Mouse (Mus musculus) ES-E14 (cell line): ENCODE measurements around the gene Ces1f. TPM values are rescaled to one million over a fixed set of nuclear protein-coding genes. Genes with fewer than 3 reads are reported as not detected.

Experiments used
- DNase-seq: peaks from one replicate; pipeline ENCODE4 v3.0.0-alpha.2; 2013; ENCODE audit warnings: low read depth, low spot score
- H3K27ac ChIP-seq: 2 replicates; pipeline ENCODE4 v1.5.1; 2012; ENCODE audit warnings: low read depth, mild to moderate bottlenecking, low read length, moderate library complexity, mixed read lengths; ENCODE audit not compliant: poor library complexity, insufficient read depth, severe bottlenecking
- H3K36me3 ChIP-seq: 2 replicates; pipeline ENCODE4 v1.6.1; 2012; ENCODE audit warnings: mild to moderate bottlenecking, low read length, moderate library complexity, mixed read lengths; ENCODE audit not compliant: control insufficient read depth, poor library complexity, insufficient read depth, severe bottlenecking
- H3K4me1 ChIP-seq, 2 experiments: fragments of 150-350 bp in 1 of 2; sonication (generic) in 1 of 2; 2 replicates each; pipeline ENCODE4 v1.6.1; 2012; ENCODE audit warnings: low read length in 2 of 2, mild to moderate bottlenecking in 1 of 2, mixed read lengths in 1 of 2; ENCODE audit not compliant: control insufficient read depth in 2 of 2, insufficient read depth in 2 of 2, poor library complexity in 1 of 2
- H3K4me3 ChIP-seq, 2 experiments: fragments of 150-350 bp in 1 of 2; sonication (generic) in 1 of 2; 2 replicates each; pipeline ENCODE4 v1.5.1; 2012; ENCODE audit warnings: low read length in 2 of 2, low read depth in 1 of 2, mild to moderate bottlenecking in 1 of 2, mixed read lengths in 1 of 2; ENCODE audit not compliant: insufficient read depth in 1 of 2, poor library complexity in 1 of 2, severe bottlenecking in 1 of 2
- H3K9ac ChIP-seq: 2 replicates; pipeline ENCODE4 v1.6.1; 2012; ENCODE audit warnings: low read depth, mild to moderate bottlenecking, low read length, mixed read lengths; ENCODE audit not compliant: poor library complexity, insufficient read depth, severe bottlenecking
- H3K9me3 ChIP-seq: fragments of 150-350 bp; sonication (generic); 2 replicates; pipeline ENCODE4 v1.6.1; 2012; ENCODE audit warnings: low read depth, mild to moderate bottlenecking, low read length; ENCODE audit not compliant: control insufficient read depth, insufficient read depth
- CHD2 ChIP-seq: IDR thresholded peaks from 2 replicates; pipeline ENCODE4 v1.6.1; 2014; ENCODE audit warnings: mild to moderate bottlenecking, low read depth, low read length, inconsistent platforms
- HCFC1 ChIP-seq: IDR thresholded peaks from 2 replicates; pipeline ENCODE4 v1.6.1; 2012; ENCODE audit warnings: low read length, inconsistent platforms, borderline replicate concordance; ENCODE audit not compliant: insufficient read depth
- MAFK ChIP-seq: IDR thresholded peaks from 2 replicates; pipeline ENCODE4 v1.6.1; 2014; ENCODE audit warnings: mild to moderate bottlenecking, low read depth, low read length, inconsistent platforms; ENCODE audit not compliant: insufficient read depth
- ZC3H11A ChIP-seq: IDR thresholded peaks from 2 replicates; pipeline ENCODE4 v1.6.1; 2012; ENCODE audit warnings: low read depth, mild to moderate bottlenecking, inconsistent platforms, low read length, borderline replicate concordance
- ZNF384 ChIP-seq: IDR thresholded peaks from 2 replicates; pipeline ENCODE4 v1.6.1; 2012; ENCODE audit warnings: low read depth, low read length, inconsistent platforms
- in situ Hi-C, 2 experiments: fragments of 600-800 bp; cut with MboI; formaldehyde crosslinking; loops; one replicate each; pipeline ENCODE4 v1.15.1; 2025; ENCODE audit warnings: low sequenced_read_pairs in 2 of 2, inconsistent platforms in 1 of 2; ENCODE audit not compliant: unreplicated experiment in 2 of 2
- total RNA-seq: library from RNA; depleted of rRNA; stranded (reverse); fragments of 300-350 nt; gene quantifications from 2 replicates; pipeline ENCODE4 v1.2.3, GENCODE M21; 2012

The Ces1f gene
- total RNA-seq, 1 experiment = not detected

DNA sequence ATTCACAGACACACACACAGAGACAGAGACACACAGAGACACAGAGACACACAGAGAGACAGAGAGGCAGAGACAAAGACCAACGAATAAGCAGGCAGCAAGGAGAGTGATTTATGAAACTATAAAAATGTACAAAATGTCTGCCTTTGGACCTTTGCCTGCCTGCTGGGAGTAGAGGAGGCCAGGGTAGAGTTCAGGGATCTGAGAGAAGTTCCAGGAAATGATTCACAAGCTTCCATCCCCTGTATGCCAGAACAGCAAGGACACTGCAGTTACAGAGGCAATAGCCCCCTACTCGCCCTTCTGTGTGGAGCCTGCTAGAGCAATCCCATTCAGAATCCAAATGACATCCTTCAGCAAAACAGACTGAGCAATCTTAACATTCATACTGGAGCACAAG is 18.1 kb downstream of the Ces1f start:
- H3K4me1 ChIP-seq = no peaks in the 10 kb centered on the region
- DNase-seq = no peak
- in situ Hi-C loops = no loop called here
- no peak overlapping the region for H3K4me3 ChIP-seq
- TF ChIP-seq ZNF384 = no peak
- TF ChIP-seq ZC3H11A = no peak
- TF ChIP-seq CHD2 = no peak
- no peak overlapping the region for H3K9ac ChIP-seq
- no peaks in the 10 kb centered on the region for H3K9me3 ChIP-seq
- H3K36me3 ChIP-seq = no peaks in the 10 kb centered on the region
- H3K27ac ChIP-seq = no peak overlapping the region

GRCm38 (mm10) chr8:93252400-93252925 is 27.1 kb downstream of the Ces1f start:
- in situ Hi-C loops = no loop called here
- no peak for TF ChIP-seq HCFC1
- no peak for TF ChIP-seq MAFK
- no peak for TF ChIP-seq ZNF384
- no peak for TF ChIP-seq CHD2
- TF ChIP-seq ZC3H11A = no peak
- DNase-seq = no peak

GRCm38 (mm10) chr8:93246057-93246456 is 33.5 kb downstream of the Ces1f start:
- Histone ChIP-seq H3K36me3 (no peaks in the 10 kb centered on the region), H3K4me3 (no peak overlapping the region), H3K9ac (no peak overlapping the region), H3K27ac (no peak overlapping the region), H3K4me1 (no peaks in the 10 kb centered on the region), H3K9me3 (no peaks in the 10 kb centered on the region)
- TF ChIP-seq HCFC1 (no peak), ZC3H11A (no peak), MAFK (no peak), CHD2 (no peak), ZNF384 (no peak)
- no peak for DNase-seq
- in situ Hi-C loops = no loop called here

More at GRCm38 (mm10) chr8:93252400-93252925, 27.1 kb downstream of the Ces1f start:
- Histone ChIP-seq H3K9me3 (no peaks in the 10 kb centered on the region), H3K9ac (no peak overlapping the region), H3K4me1 (no peaks in the 10 kb centered on the region), H3K27ac (no peak overlapping the region), H3K36me3 (no peaks in the 10 kb centered on the region), H3K4me3 (no peak overlapping the region)

- TF ChIP-seq MAFK (no peak), HCFC1 (no peak), CHD2 (no peak), ZC3H11A (no peak), ZNF384 (no peak)
- no peak overlapping the region for H3K4me3 ChIP-seq
- H3K9ac ChIP-seq = no peak overlapping the region
- no peak for DNase-seq
- no peaks in the 10 kb centered on the region for H3K4me1 ChIP-seq
- H3K9me3 ChIP-seq = no peaks in the 10 kb centered on the region
- no peaks in the 10 kb centered on the region for H3K36me3 ChIP-seq
- in situ Hi-C loops = no loop called here
- no peak overlapping the region for H3K27ac ChIP-seq
Observed at GRCm38 (mm10) chr8:93239884-93240283, 39.7 kb downstream of the Ces1f start.

DNA sequence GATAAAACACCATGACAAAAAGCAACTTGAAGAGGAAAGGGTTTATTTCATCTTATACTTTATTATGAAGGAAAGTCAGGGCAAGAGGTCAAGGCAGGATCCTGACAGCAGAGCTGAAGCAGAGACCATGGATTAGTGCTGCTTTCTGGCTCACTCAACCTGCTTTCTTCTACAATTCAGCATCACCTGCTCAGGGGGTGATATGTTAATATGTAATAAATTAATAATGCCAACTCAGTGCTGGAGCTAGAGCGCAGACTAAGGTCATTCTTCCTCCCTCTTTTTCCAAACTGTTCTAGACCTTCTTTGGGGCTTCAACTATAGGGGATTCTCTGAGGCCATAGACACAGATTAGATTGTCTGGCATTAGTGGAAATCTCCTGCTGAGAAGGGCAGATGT is 43.9 kb downstream of the Ces1f start:
- in situ Hi-C loops = no loop called here
- no peak for DNase-seq
- Histone ChIP-seq H3K9ac (no peak overlapping the region), H3K9me3 (no peaks in the 10 kb centered on the region), H3K4me3 (no peak overlapping the region), H3K36me3 (no peaks in the 10 kb centered on the region), H3K27ac (no peak overlapping the region), H3K4me1 (no peaks in the 10 kb centered on the region)
- TF ChIP-seq CHD2 = no peak
- no peak for TF ChIP-seq ZNF384
- TF ChIP-seq ZC3H11A = no peak
- TF ChIP-seq HCFC1 = no peak
- no peak for TF ChIP-seq MAFK
